Mouse (Mus musculus) testis, postnatal 14 days (tissue): ENCODE measurements around the gene Snrnp27.

Source experiments
- DNase-seq: peaks from one replicate; pipeline ENCODE4 v3.0.0; 2021; ENCODE audit warnings: low spot score

Snrnp27 gene

DNA sequence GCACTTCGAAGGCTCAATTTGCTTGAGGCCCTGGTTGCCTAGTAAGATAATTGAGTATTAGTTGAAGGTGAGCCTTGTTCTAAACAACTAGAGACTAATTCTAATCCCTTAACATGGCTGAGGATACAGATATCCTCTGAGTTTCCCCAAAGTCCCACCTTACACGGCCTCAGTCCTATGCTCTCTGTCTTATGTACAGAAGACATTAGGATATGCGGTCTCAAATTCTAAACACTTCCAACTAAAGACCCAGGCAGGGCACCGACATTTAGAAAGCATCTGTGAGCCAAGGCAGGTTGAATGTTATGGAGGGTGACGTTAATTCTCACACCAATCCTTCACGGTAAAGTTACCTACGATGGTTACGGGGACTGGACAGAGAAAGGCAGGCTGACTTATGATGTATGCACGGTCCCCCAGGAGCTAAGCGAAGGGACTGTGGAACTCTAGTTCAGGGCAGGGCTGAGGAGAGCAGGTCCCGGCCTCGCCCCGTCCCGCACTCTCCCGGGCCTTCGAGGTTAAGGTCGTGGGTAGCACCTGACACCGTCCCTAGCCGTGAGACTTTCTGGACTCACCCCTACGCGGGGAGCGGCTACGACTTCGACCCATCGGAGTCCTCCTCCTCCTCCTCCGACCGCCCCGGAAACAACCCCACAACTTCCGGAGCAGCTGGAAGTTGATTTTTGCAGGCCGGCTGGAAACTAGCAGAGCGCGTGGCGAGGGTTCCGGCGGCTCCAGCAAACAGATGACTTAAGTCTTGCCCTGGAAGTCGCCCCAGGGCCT is at the start of gene Snrnp27:
Gene Snrnp27 (minus strand): TSS at position 651 of the 783 bp plus-strand sequence.
- DNase-seq: peak; percentile 91

DNA sequence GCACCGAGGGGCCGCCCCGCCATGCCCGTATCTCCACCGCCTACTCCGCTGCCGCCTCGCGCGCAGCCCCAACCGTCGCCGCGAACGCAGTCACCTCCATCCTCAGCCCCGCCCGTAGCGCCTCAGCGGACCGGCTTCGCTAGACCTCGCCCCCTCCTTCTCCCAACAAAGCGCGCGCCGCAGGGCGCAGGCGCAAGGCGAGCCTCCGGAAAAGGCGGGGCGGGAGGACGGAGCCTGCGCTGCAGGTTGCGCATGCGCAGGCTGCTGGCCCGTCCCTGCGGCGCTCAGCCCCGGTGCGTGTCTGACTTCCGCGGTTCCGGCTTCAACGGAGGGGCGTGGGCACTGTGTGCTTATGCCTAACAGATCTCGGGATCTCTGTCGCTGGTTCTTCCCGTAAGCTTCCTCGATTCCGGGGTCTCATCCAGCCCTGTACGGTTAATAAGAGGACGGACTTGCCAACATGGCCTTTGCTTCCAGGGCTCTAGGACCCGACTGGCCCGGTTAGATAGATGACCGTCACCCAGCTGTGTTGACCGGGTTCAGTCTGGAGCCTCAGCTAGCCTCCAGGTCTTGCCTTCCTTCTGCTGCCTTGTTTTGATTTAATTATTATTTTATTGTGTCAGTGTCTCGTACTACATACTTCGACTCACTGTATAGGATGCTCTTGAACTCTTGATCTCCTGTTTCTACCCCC is 49.0 kb upstream of the Snrnp27 start, which contains the start of gene Gmcl1:
Gene Gmcl1 (minus strand): TSS at position 201 of the 694 bp plus-strand sequence.
- DNase-seq: peak; percentile 95

DNA sequence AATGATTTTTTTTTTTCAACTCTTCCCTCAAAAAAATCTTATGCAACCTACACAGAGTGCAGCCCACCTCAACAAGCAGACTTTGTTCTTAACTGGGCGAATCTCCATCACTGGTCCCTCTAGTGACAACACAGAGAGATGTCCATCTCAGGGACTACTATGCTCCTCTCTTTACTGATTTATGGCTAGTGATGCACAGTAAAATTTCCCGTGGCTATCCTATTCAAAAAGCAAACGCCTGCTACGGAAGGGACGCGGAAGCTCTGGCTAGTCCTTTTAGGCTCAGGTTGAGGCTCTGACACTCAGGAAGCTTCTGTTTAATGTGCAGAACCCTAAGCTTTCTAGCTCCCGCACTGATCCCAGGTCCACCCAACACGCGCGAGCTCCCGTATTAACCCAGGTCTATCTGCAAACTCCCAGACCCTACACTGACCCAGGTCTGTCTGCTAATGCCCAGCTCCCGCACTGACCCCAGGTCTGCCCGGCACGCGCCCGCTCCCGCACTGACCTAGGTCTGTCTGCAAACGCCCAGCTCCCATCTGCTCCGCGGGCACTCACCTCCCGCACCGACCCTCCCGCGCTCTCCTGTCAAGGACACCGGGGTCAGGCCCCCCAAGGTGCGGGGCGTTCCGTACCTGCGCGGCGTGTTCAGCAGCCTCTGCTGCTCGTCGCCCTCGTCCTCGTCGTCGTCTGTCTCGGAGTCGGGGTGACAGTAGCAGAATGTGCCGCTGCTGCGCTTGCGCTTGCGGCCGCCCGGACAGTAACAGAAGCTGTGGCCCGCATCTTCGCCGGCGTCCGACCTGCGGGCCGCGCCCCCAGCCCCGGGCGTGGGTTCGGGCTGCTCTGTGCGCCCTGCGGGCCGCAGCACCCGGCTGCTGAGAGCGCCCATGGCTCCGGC is 48.2 kb upstream of the Snrnp27 start:
- peak; percentile 65 for DNase-seq

DNA sequence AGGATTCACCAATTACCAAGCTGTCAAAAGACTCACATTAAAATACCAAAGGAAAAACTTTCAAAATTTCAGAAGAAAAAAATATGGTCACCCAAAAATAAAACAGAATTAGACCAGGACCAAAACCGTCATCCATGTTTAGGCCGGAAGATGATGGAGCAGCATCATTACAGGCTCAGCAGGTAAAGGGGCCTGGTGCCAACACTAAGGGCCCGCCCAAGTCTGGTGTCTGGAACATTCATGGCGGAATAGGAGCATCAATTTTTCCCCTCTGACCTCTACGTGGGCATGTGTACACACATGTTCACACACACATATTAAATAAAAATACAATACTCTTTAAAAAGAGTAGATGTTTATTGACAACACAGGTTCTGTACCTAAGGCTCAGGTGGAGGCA is 44.4 kb upstream of the Snrnp27 start:
- DNase-seq: no peak

DNA sequence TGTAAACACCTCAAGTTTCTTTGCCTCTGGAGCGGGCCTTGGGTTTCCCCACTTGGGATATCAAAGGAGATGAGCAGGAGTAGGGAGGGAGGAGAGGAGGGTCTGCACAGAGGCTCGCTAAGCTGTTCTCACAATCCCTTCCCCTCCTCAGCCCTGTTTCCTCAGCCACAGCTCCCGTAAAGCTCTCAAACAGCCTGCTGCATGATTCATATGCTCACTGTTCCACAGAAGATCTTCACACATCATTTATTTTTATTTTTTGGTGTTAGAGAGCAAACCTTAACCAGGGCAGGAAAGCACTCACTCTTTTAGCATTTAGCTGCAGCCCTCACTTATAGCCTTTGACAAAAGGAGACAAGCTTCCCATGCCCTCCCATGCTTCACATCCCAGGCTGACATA is 37.7 kb upstream of the Snrnp27 start:
- no peak for DNase-seq

DNA sequence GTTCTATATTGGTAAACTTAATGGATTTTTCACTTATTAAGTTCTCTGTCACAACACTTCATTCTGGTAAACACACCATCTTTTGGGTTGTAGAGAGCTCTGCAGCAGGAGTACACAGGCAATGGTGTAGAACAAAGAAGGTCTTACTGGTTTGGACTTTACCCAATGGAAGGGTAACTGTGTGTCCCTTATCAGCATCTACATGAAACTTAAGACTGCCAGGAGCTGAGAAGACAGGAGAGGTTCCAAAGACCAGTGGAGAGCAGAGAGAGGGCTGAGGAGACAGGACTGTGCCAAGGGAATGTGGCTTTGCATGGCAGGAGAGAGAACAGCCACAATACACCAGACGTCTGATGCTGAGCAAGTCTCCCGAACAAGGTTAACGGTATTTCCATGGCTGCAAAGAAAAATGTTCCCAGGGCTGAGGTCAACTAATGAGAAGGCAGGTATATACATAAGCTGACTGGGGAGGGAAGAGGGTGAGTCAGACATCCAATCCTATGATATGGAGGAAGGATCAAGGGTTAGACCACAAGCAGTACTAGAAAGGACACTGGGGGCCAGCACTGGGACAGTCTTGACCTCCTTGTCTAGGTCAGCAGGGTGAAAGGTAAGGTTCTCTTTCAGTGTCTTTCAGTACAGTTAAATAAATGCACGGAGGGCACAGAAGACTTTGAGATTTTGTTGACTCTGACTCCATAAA is 23.9 kb upstream of the Snrnp27 start:
- DNase-seq: no peak

DNA sequence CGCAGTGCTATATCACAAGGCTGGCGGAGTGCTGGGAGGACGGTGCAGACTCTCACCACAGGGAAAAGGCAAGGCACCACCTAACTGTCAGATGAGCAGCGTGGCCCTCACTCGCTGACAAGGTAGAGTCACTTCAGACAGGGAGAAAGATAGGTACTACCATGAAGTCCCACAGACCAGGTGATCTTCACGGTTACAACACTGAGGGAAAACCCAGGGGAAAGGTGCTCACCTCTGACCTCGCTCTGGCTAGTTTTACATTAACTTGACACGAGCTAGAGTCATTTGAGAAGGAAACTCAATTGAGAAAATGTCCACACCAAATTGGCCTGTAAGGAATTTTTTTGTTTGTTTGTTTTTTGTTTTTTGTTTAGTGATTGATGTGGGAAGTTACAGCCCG is 18.3 kb upstream of the Snrnp27 start:
- DNase-seq: no peak

DNA sequence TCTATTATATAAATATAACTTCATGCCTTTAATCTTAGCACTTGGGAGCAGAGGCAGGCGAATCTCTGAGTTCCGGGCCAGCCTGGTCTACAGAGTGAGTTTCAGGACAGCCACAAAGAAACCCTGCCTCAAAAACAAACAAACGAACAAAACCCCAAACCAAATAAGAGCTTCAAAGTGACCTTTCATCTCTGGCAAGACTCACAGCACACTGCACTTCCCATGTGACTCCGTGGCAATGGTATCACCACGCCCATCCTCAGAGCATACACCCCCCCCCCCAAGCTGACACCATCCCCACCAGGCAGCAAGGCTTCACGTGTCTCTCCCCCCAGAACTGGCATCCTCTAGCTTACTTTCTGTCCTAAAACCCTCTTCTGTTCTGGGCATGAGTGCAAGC is 13.6 kb upstream of the Snrnp27 start:
- DNase-seq: no peak

DNA sequence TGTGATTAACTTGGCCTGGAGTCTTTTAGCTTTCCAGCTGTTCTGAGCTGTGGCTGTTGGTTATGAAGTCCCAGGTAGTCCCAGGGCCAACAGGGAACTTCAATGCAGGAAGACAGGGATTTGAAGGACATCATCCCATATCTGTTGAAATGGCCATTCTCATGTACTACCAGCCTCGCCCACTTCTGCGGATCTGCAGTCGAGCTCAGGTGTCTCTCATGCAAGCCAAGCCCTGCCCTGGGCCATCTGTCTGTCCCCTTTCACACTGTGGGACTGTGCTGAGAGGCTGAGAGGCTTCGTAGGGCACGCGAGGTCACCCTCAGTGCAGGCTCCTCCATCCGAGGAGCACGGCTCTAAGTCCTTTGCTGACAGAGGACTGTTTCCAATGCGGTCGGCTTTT is 11.9 kb upstream of the Snrnp27 start:
- no peak for DNase-seq

DNA sequence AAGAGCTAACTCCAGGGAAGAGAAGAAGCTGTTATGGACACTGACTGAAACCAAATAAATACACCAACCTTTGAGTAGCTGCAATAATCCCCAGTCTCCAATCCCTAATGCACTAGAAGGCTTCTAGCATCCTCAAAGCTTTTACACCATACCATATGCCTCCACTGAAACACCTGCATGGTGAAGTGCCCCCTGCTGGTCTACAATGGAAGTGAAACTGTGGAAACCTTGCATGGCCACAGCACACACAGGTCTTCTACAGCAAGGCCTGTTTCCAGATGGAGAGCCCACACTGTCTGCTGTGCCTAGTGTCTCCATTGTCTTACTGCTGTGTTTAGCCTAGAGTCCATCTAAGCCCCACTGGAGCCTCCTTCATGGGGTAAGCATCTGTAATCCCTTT is 10.1 kb upstream of the Snrnp27 start:
- DNase-seq: no peak

DNA sequence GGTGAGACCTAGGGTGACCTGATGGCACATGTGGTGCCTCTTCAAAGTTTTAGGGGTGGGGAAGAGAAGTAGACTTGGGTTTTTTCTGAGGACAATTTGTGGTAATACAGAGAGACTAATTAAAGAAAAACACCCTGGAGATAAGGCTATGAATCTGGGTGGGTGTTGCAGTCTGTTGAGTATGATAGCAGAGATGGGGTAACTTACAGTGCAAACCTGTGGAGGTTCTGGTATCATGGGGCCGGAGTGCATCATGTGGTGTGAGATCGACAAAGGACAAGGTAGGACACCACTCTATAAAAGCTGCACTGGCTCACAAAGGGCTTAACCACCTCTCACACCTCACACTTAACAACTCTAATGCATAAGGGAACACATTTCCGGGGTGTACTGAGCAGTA is 5.3 kb upstream of the Snrnp27 start:
- DNase-seq: no peak

DNA sequence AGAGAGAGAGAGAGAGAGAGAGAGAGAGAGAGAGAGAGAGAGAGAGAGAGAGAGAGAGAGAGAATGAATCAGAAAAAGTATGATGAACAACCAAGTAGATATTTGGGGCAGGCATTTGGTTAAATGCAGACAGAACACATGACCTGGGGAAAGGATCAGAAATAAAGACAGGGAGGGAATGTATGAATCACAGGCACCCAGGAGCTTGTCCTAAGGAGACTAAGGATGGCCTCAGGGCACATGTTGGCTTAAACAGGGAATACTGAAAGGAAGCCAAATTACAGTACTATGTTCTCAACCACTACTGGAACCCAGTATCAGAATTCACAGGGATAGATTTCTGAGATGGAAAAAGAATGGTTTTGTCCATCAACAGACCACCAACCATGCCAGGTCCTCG is 2.6 kb upstream of the Snrnp27 start:
- no peak for DNase-seq

DNA sequence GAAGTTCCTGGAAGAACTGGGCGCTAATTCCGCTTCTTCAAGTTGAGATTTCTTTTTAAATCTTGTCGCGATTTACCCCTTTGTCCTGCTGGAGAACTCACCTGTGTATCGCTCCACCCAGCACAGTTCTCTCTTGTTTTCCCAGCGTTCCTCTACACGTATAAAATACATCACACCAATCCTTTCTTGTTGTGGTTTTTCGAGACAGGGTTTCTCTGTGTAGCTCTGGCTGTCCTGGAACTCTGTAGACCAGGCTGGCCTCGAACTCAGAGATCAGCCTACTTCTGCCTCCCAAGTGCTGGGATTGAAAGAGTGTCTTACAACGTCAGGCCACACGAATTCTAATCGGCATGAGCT is 311 bp upstream of the Snrnp27 start:
- DNase-seq: no peak

DNA sequence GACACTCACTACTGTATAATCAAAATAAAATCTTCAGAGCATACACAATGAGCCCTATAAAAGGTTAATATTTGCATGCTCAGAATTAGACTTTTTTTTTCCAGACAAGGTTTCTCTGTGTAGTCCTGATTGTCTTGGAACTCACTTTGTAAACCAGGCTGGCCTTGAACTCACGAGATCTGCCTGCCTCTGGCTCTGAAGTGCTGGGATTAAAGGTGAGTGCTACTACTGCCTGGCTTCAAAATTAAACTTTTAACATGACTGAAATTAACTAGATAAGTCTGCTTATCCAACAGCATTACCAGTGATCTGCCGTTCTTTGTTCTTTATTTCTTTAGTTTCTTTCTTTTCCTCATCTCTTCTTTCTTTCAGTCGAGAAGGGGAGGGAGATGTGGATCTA is 3.0 kb downstream of the Snrnp27 start:
- no peak for DNase-seq

DNA sequence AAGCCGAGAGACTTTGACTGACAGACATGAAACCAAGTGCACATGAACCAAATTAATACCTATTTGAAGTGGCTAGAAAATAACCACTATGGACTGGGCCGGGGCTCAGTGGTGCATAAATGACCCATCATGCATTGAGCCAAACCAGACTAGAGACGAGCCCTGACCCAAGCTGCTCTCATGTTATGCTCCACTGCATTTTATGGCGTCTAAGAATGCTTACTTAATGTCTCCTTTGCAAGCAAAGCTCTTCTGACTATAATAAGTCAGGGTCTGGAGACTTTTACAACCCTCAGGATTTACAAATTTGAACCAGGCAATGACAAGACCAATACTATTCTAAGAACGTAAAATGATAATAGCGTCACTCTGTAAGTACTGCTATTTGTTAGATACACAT is 6.0 kb downstream of the Snrnp27 start:
- DNase-seq: no peak

DNA sequence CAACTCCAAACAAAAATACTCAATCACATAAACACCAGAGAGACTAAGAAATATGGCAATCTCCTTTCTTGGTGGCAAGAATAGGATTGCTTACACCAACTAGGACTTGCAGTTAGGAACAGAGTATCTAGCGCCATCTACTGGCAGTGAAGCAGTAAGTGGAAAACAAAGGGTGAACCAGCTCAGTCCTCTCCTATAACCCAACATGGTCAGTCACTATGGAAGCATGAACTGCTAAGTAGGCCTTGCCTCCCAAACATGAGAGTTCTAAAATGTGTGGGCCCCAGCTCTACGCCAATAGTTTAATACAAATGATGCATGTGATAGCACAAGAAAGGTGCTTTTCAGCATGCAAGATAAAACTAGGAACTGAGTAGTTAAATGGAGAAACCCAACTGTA is 13.4 kb downstream of the Snrnp27 start:
- peak; percentile 51 for DNase-seq

DNA sequence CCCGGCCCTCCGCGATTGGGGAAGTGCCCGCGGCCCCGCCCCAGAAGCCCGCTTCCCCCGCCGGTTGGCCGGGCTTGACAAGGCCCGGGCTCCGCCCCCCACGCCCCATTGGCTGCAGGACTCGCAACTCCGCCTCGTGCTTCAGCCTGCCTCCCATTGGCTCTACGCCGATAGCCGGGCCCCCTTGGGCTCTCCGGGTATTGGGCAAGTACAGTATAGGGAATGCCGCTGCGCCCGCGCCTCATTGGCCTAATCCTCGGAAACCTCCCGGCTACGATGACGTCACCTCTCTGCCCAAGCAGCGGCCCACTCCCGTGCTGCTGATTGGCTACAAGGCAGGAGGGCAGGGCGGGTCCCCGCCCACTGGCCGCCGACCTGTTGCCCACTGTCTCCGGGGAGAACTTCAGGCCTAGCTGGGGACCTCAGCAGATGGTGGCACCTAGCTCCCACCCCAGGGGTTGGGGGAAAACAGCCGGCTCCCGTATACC is 15.0 kb downstream of the Snrnp27 start:
- DNase-seq: peak; percentile 100

DNA sequence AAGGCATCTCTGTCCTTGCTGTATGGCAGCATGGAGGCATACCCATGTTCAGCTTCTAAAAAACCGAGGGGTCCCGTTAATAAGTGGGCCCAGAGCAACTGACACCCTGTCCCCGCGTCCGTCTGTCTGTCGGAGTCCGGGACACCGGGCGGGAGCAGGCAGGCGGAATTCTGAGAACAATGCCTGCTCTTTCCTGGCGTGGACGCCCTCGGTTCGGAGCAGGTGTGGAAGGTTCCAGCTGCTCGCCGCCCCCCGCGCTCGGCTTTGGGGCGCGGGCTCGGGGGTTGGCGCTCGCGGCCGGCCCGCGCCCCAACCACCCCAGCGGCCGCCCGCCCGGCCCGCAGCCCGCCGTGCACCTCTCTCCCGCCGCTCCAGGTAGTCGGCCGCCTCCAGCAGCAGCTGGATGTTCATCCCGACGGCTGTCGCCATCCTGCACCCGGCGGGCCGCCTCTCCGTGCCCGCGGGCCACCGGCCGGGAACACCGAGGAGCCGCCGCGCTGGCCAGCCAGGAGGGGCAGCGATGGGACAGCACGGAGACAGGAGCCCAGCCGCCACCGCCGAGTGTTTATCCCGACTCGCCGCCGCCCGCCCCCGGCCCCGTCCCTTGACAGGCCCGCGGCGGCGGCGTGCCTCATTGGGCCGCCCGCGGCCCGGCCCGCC is 15.6 kb downstream of the Snrnp27 start, which contains the start of gene Mxd1:
Gene Mxd1 (minus strand): TSS at position 582 of the 660 bp plus-strand sequence.
- DNase-seq: peak; percentile 62

DNA sequence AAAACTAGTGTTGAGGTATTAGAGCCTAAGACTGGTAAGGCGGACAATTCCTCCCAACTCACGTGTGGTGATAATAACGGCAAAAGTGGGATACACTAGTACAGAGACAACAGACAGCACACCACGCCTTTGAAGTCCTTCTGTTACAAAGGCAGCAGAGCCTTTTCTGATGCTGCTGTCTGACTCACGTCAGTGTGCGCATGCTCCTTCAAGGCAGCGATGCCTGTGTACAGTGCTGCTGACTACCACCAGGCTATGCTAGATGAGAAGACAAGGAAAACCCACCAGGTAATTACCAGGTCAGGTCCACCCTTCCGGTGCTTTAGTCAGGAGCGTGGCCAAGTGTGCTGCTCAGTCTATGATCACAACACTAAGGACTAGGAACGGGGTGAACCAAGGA is 17.3 kb downstream of the Snrnp27 start:
- no peak for DNase-seq

DNA sequence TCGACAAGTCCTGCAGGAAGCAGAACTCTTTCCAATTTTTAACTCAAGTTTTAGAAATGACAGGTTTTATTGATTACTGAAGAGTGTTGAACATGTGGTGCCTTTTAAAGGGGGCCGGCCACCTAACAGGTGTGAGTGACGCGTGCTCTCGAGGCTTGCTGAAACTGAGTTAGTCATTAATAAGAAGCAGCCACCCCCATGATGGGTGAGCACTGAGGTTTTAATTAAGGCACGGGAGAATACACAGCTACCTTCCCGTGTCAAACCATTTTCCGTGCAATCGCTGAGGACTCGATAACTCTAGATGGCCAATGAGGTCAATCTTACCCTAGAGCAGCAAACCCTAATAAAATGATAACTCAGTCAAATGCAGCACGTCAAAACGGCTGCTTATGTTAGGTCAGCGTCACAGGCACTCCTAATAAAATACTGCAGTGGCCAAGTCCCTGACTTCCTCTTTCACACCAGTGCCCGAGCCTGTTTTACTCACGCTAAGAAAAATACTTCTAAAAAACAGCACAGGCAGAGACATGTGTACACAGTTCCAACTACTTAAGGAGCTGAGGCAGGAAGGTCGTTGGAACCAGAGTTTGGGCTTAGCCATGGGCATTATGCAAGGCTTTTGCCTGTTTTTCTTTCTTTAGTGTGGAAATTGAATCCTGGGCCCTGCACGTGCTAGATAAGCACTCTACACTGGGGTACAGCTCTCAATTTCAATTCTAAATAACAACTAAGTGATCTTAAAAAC is 18.6 kb downstream of the Snrnp27 start:
- DNase-seq: no peak
